In the genomic region with DNA sequence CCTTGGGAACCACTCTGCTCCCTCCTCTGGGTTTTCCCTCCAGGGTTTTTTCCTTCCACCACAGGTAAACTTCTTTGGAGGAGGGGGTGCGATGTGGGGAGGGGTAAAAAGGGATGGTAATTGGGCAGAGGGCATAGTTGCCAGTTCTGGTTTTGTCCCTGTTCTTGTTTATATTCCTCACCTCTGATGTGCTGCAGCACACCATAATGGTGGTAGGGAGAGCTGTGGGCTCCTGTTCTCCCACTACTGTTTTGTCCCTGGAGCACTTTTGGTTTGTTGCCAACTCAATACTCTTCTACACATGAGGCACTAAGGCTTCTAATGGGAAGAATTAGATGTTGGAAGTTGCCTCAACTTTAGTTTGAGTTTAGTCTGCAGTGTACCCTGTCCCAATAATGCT, we compare ENCODE assay signal across 9 mouse cellular contexts. TPM values are rescaled to one million over a fixed set of nuclear protein-coding genes. Genes with fewer than 3 reads are reported as not detected.
DNase-seq lines count a peak whose midpoint lies in the region; ATAC-seq and TF ChIP-seq lines count a peak whose summit lies in the region.
"Had no signal": no experiment of that assay in that cellular context is flagged by ENCODE, and none has a peak within 500 bp of the region (broad histone marks: within the 10 kb centered on the region; RNA-seq: fewer than 3 reads in every experiment).

No protein-coding gene starts in this region.

- H3K4me2 ChIP-seq in heart, embryonic 12.5 days = peak overlapping the region; percentile 87
- peak overlapping the region; percentile 92 for H3K4me2 ChIP-seq in hindbrain, embryonic 11.5 days (replicated peaks; ENCODE audit: low read depth, low read length)
- H3K4me2 ChIP-seq in midbrain, embryonic 16.5 days (ENCODE audit: low read length) = peak overlapping the region; percentile 91

- no peak for ATAC-seq in heart, embryonic 12.5 days (ENCODE audit: insufficient number of reproducible peaks, low FRiP score)
- ATAC-seq in hindbrain, embryonic 11.5 days (ENCODE audit: low FRiP score) = no peak
- no peak for ATAC-seq in midbrain, embryonic 16.5 days

- 0 out of 2 replicates have a peak, but pooled peaks cover 5% of the 10 kb centered on the region for H3K4me1 ChIP-seq in heart, embryonic 12.5 days (replicated peaks)
- H3K4me1 ChIP-seq in hindbrain, embryonic 11.5 days (replicated peaks; ENCODE audit: control insufficient read depth, insufficient read depth, low read length) = 0 out of 2 replicates have a peak, but pooled peaks cover 2% of the 10 kb centered on the region
- H3K4me1 ChIP-seq in midbrain, embryonic 16.5 days (ENCODE audit: control insufficient read depth, insufficient read depth, low read length) = peaks cover 4% of the 10 kb centered on the region; the same call in 1 of the 2 replicates

- H3K27me3 ChIP-seq in heart, embryonic 12.5 days (replicated peaks) = peaks cover 9% of the 10 kb centered on the region; the same call in 1 of the 2 replicates
- peaks cover 7% of the 10 kb centered on the region; the same call in 1 of the 2 replicates for H3K27me3 ChIP-seq in hindbrain, embryonic 11.5 days (ENCODE audit: control insufficient read depth, insufficient read depth, low read length)
- H3K27me3 ChIP-seq in midbrain, embryonic 16.5 days (ENCODE audit: control insufficient read depth, insufficient read depth, low read depth, low read length) = no peaks in the 10 kb centered on the region

- H3K36me3 ChIP-seq in heart, embryonic 12.5 days = no peaks in the 10 kb centered on the region
- H3K36me3 ChIP-seq in hindbrain, embryonic 11.5 days (ENCODE audit: control insufficient read depth, insufficient read depth, low read length) = no peaks in the 10 kb centered on the region
- H3K36me3 ChIP-seq in midbrain, embryonic 16.5 days (ENCODE audit: control insufficient read depth, insufficient read depth, low read length) = no peaks in the 10 kb centered on the region

- no peak overlapping the region for H3K27ac ChIP-seq in heart, embryonic 12.5 days (ENCODE audit: poor library complexity, severe bottlenecking)
- no peak overlapping the region for H3K27ac ChIP-seq in hindbrain, embryonic 11.5 days (ENCODE audit: low read depth, low read length)
- no peak overlapping the region for H3K27ac ChIP-seq in midbrain, embryonic 16.5 days (ENCODE audit: low read length)
- H3K27ac ChIP-seq: macrophage had no signal

- 0% methylated on average over 1 of the region's 1 CpGs for WGBS in heart, embryonic 12.5 days
- 0% methylated on average over 1 of the region's 1 CpGs for WGBS in hindbrain, embryonic 11.5 days
- WGBS in midbrain, embryonic 16.5 days = 8% methylated on average over 1 of the region's 1 CpGs

- no peak for TF ChIP-seq POLR2A in brain, embryonic 14.5 days (IDR thresholded peaks at IDR 0.05; ENCODE audit: borderline replicate concordance, extremely low read depth, insufficient read depth, insufficient read length, poor library complexity, severe bottlenecking)

- TF ChIP-seq CTCF in brain, embryonic 14.5 days (IDR thresholded peaks at IDR 0.05; ENCODE audit: borderline replicate concordance, extremely low read depth, insufficient read depth, insufficient read length) = no peak

- peak overlapping the region; percentile 64 for H3K4me3 ChIP-seq in heart, embryonic 12.5 days
- H3K4me3 ChIP-seq in hindbrain, embryonic 11.5 days (ENCODE audit: low read depth, low read length) = peak overlapping the region; percentile 44
- H3K4me3 ChIP-seq in midbrain, embryonic 16.5 days (ENCODE audit: low read depth, low read length) = peak overlapping the region; percentile 85

- peak overlapping the region; percentile 73 for H3K9ac ChIP-seq in heart, embryonic 12.5 days
- H3K9ac ChIP-seq in hindbrain, embryonic 11.5 days (ENCODE audit: low read depth, low read length) = no peak overlapping the region
- peak overlapping the region; percentile 80 for H3K9ac ChIP-seq in midbrain, embryonic 16.5 days (ENCODE audit: low read depth, low read length)

- no peaks in the 10 kb centered on the region for H3K9me3 ChIP-seq in heart, embryonic 12.5 days (replicated peaks)
- H3K9me3 ChIP-seq in hindbrain, embryonic 11.5 days (ENCODE audit: control insufficient read depth, low read length) = no peaks in the 10 kb centered on the region
- no peaks in the 10 kb centered on the region for H3K9me3 ChIP-seq in midbrain, embryonic 16.5 days (replicated peaks; ENCODE audit: control insufficient read depth, low read length, poor library complexity, severe bottlenecking)

- DNase-seq in heart, adult 9 months (ENCODE audit: low spot score in 2 of 2) = no peak
- peak; percentile 50 for DNase-seq in brain, embryonic 14.5 days (ENCODE audit: low read depth)
- peak; percentile 19 for DNase-seq in hindbrain, embryonic 11.5 days (ENCODE audit: low spot score)
- no peak for DNase-seq in gastrocnemius, postnatal 25 days
- no peak for DNase-seq in MN1 (ENCODE audit: low spot score)
- DNase-seq in adrenal gland, adult 2 months = no peak

RNA-seq across cellular contexts. Expression of a gene that starts 2.2 kb away (rescaled TPM):
- polyA plus RNA-seq in heart, embryonic 12.5 days (2016; fragmentation: Nextera tagmentation; extraction: Ambion mirVana) = 6.3 and 7.0 TPM in 2 replicates
- polyA plus RNA-seq in brain, embryonic 14.5 days (2012; rRNA removed) = 5.2 and 8.6 TPM in 2 replicates
- 0.37 and 1.5 TPM in 2 replicates for polyA plus RNA-seq in hindbrain, embryonic 11.5 days (2014; fragmentation: Nextera tagmentation; extraction: Ambion mirVana)
- 5.7 and 5.8 TPM in 2 replicates for polyA plus RNA-seq in midbrain, embryonic 16.5 days (2015; fragmentation: Nextera tagmentation; extraction: Ambion mirVana)
- total RNA-seq in gastrocnemius, postnatal 25 days (2021) = under 1 TPM; 0.11 to 0.15 TPM
- total RNA-seq in adrenal gland, adult 2 months (2021) = under 1 TPM; 0.75 to 0.93 TPM
- polyA plus RNA-seq in adrenal gland, adult 2 months (2012; rRNA removed) = 0.24 and 0.27 TPM in 2 replicates
- polyA plus RNA-seq: macrophage had no signal

Comparison
In these comparisons a context has a peak if more than half of its experiments do, and no peak if none do; other contexts are left out.
1. DNase-seq: peak in brain, embryonic 14.5 days (single experiment) and hindbrain, embryonic 11.5 days (single experiment); none in heart, adult 9 months (0 of 2), gastrocnemius, postnatal 25 days (single experiment), MN1 (single experiment) and adrenal gland, adult 2 months (single experiment).
2. Peak in every context shown above with its lines, with median percentiles within 50 percentile points of each other: H3K4me2 ChIP-seq and H3K4me3 ChIP-seq.